Mouse (Mus musculus): Measurements from ENCODE around the gene Cd27.

GRCm38 (mm10) chr6:125232516-125232915 is 4.3 kb downstream of the Cd27 start:
- TF ChIP-seq CTCF (IDR thresholded peaks at IDR 0.05; ENCODE audit: low read depth) (no peak), EP300 (optimal IDR thresholded peaks at IDR 0.05) (no peak)

Data from stomach, postnatal 0 days (tissue).